Mouse (Mus musculus) thymus, adult 2 months (tissue): ENCODE data around the gene Slc13a2. TPM values are rescaled to one million over a fixed set of nuclear protein-coding genes. Genes with fewer than 3 reads are reported as not detected.
A peak's percentile ranks its signal among the peaks of the same experiment; 100 is the strongest.

Experiments used
- DNase-seq: peaks from one replicate; pipeline ENCODE4 v3.0.0; 2021
- H3K27ac ChIP-seq: fragments of 200-500 bp; 2 replicates; pipeline ENCODE4 v1.5.1; 2012; ENCODE audit warnings: low read length, control low read depth; ENCODE audit not compliant: control insufficient read depth, insufficient read depth
- H3K27me3 ChIP-seq: fragments of 200-500 bp; 2 replicates; pipeline ENCODE4 v1.6.1; 2012; ENCODE audit warnings: mild to moderate bottlenecking, low read length, moderate library complexity, mixed read lengths; ENCODE audit not compliant: control insufficient read depth, insufficient read depth
- H3K36me3 ChIP-seq: fragments of 200-500 bp; 2 replicates; pipeline ENCODE4 v1.6.1; 2012; ENCODE audit warnings: mild to moderate bottlenecking, low read length, moderate library complexity; ENCODE audit not compliant: control insufficient read depth, insufficient read depth
- H3K4me1 ChIP-seq: fragments of 200-500 bp; replicated peaks from 2 replicates; pipeline ENCODE4 v1.6.1; 2012; ENCODE audit warnings: low read length; ENCODE audit not compliant: control insufficient read depth, insufficient read depth
- H3K4me3 ChIP-seq: fragments of 200-500 bp; 2 replicates; pipeline ENCODE4 v1.5.1; 2012; ENCODE audit warnings: mild to moderate bottlenecking, low read length, control low read depth, moderate library complexity; ENCODE audit not compliant: control insufficient read depth, insufficient read depth
- CTCF ChIP-seq: fragments of 200-500 bp; IDR thresholded peaks from 2 replicates; pipeline ENCODE4 v1.5.1; 2012; ENCODE audit warnings: mild to moderate bottlenecking, control low read depth, low read length, moderate library complexity, borderline replicate concordance; ENCODE audit not compliant: control insufficient read depth, poor library complexity, insufficient read depth; ENCODE audit errors: extremely low read depth
- POLR2A ChIP-seq: fragments of 200-500 bp; IDR thresholded peaks from 2 replicates; pipeline ENCODE4 v1.6.1; 2012; ENCODE audit warnings: mild to moderate bottlenecking, low read length, control low read depth, moderate library complexity; ENCODE audit not compliant: control insufficient read depth, poor library complexity, insufficient read depth; ENCODE audit errors: extremely low read depth
- WGBS: fragments of 180-500 bp; shearing (Covaris S2); methylation state at CpG from one replicate; pipeline ENCODE4 v1.1.7; 2018; 5-methylcytosine and 5-hydroxymethylcytosine counted together
- polyA plus RNA-seq: library from polyadenylated mRNA; depleted of rRNA; stranded (reverse); fragments of >200 nt; gene quantifications from 2 replicates; pipeline ENCODE4 v1.2.3, GENCODE M21; 2012

Slc13a2 gene
- polyA plus RNA-seq, 1 experiment, result 0.61 TPM

GRCm38 (mm10) chr11:78398212-78398611, 23.8 kb downstream of the Slc13a2 start:
- Histone ChIP-seq H3K36me3 (no peaks in the 10 kb centered on the region), H3K4me1 (peaks cover 4% of the 10 kb centered on the region), H3K4me3 (no peak overlapping the region), H3K27me3 (no peaks in the 10 kb centered on the region), H3K27ac (no peak overlapping the region)
- DNase-seq, result no peak
- TF ChIP-seq CTCF, result no peak
- TF ChIP-seq POLR2A, result no peak
- WGBS, result 86% methylated on average over 6 of the region's 6 CpGs

- Histone ChIP-seq H3K27me3 (no peaks in the 10 kb centered on the region), H3K4me1 (peaks cover 4% of the 10 kb centered on the region), H3K4me3 (no peak overlapping the region), H3K36me3 (no peaks in the 10 kb centered on the region), H3K27ac (no peak overlapping the region)
- 26% methylated on average over 18 of the region's 18 CpGs for WGBS
- peak; percentile 79 for DNase-seq
- TF ChIP-seq POLR2A (no peak), CTCF (peak; percentile 79)
Observed at GRCm38 (mm10) chr11:78397397-78397796, 24.6 kb downstream of the Slc13a2 start.

- no peak for TF ChIP-seq POLR2A
- no peak for TF ChIP-seq CTCF
- no peak overlapping the region for H3K27ac ChIP-seq
- WGBS, result 87% methylated on average over 11 of the region's 11 CpGs
Observed at GRCm38 (mm10) chr11:78396950-78397349, 25.1 kb downstream of the Slc13a2 start.

GRCm38 (mm10) chr11:78392728-78393127, 29.3 kb downstream of the Slc13a2 start:
- Histone ChIP-seq H3K27me3 (no peaks in the 10 kb centered on the region), H3K27ac (no peak overlapping the region), H3K36me3 (no peaks in the 10 kb centered on the region), H3K4me1 (peaks cover 4% of the 10 kb centered on the region), H3K4me3 (no peak overlapping the region)
- no peak for TF ChIP-seq POLR2A
- TF ChIP-seq CTCF, result no peak
- WGBS, result 84% methylated on average over 3 of the region's 3 CpGs
- DNase-seq, result no peak

More at GRCm38 (mm10) chr11:78396950-78397349, 25.1 kb downstream of the Slc13a2 start:
- H3K36me3 ChIP-seq, result no peaks in the 10 kb centered on the region
- DNase-seq, result no peak
- H3K4me1 ChIP-seq, result peaks cover 4% of the 10 kb centered on the region
- H3K4me3 ChIP-seq, result no peak overlapping the region
- H3K27me3 ChIP-seq, result no peaks in the 10 kb centered on the region

- Histone ChIP-seq H3K4me1 (no peaks in the 10 kb centered on the region), H3K4me3 (0 out of 2 replicates have a peak within 1 kb of the TSS, but pooled peaks have one; percentile 2), H3K27ac (0 out of 2 replicates have a peak within 1 kb of the TSS, but pooled peaks have one; percentile 20), H3K36me3 (no peaks in the 10 kb centered on the region), H3K27me3 (no peaks in the 10 kb centered on the region)
- 93% methylated on average over 14 of the region's 14 CpGs for WGBS
- no peak for DNase-seq
- TF ChIP-seq POLR2A, result no peak
- no peak for TF ChIP-seq CTCF
Observed at GRCm38 (mm10) chr11:78386508-78387043, 35.4 kb downstream of the Slc13a2 start, which contains the start of gene Foxn1. TSS of gene Foxn1 (minus strand) at chr11:78386558.

- TF ChIP-seq CTCF, result no peak
- TF ChIP-seq POLR2A, result no peak
- no peak for DNase-seq
- 95% methylated on average over 10 of the region's 10 CpGs for WGBS
- Histone ChIP-seq H3K36me3 (no peaks in the 10 kb centered on the region), H3K4me1 (peaks cover 5% of the 10 kb centered on the region), H3K27ac (no peak overlapping the region), H3K4me3 (no peak overlapping the region), H3K27me3 (no peaks in the 10 kb centered on the region)
Observed at GRCm38 (mm10) chr11:78385776-78386175, 36.2 kb downstream of the Slc13a2 start.

- no peaks in the 10 kb centered on the region for H3K27me3 ChIP-seq
- H3K27ac ChIP-seq, result no peak overlapping the region
Observed at GRCm38 (mm10) chr11:78382701-78383100, 39.3 kb downstream of the Slc13a2 start.

GRCm38 (mm10) chr11:78382286-78382685, 39.7 kb downstream of the Slc13a2 start:
- peaks cover 5% of the 10 kb centered on the region for H3K4me1 ChIP-seq
- WGBS, result 96% methylated on average over 7 of the region's 7 CpGs
- no peaks in the 10 kb centered on the region for H3K27me3 ChIP-seq
- no peaks in the 10 kb centered on the region for H3K36me3 ChIP-seq
- no peak overlapping the region for H3K27ac ChIP-seq
- DNase-seq, result no peak
- H3K4me3 ChIP-seq, result no peak overlapping the region
- TF ChIP-seq POLR2A (no peak), CTCF (no peak)

More at GRCm38 (mm10) chr11:78382701-78383100, 39.3 kb downstream of the Slc13a2 start:
- no peaks in the 10 kb centered on the region for H3K36me3 ChIP-seq
- 91% methylated on average over 5 of the region's 5 CpGs for WGBS
- H3K4me1 ChIP-seq, result peaks cover 5% of the 10 kb centered on the region
- DNase-seq, result no peak
- TF ChIP-seq CTCF (no peak), POLR2A (no peak)
- no peak overlapping the region for H3K4me3 ChIP-seq
